Mouse (Mus musculus) heart, adult 2 months (tissue): ENCODE results near the gene Gpr137.

Source experiments
- CTCF ChIP-seq: fragments of 200-600 bp; IDR thresholded peaks from 2 replicates; pipeline ENCODE4 v1.8.1; 2022; ENCODE audit warnings: antibody characterized with exemption, mild to moderate bottlenecking, moderate library complexity
- POLR2A ChIP-seq: fragments of 200-500 bp; IDR thresholded peaks from 2 replicates; pipeline ENCODE4 v1.6.1; 2011; ENCODE audit warnings: mild to moderate bottlenecking, low read depth, low read length, control low read depth; ENCODE audit not compliant: insufficient read depth

DNA sequence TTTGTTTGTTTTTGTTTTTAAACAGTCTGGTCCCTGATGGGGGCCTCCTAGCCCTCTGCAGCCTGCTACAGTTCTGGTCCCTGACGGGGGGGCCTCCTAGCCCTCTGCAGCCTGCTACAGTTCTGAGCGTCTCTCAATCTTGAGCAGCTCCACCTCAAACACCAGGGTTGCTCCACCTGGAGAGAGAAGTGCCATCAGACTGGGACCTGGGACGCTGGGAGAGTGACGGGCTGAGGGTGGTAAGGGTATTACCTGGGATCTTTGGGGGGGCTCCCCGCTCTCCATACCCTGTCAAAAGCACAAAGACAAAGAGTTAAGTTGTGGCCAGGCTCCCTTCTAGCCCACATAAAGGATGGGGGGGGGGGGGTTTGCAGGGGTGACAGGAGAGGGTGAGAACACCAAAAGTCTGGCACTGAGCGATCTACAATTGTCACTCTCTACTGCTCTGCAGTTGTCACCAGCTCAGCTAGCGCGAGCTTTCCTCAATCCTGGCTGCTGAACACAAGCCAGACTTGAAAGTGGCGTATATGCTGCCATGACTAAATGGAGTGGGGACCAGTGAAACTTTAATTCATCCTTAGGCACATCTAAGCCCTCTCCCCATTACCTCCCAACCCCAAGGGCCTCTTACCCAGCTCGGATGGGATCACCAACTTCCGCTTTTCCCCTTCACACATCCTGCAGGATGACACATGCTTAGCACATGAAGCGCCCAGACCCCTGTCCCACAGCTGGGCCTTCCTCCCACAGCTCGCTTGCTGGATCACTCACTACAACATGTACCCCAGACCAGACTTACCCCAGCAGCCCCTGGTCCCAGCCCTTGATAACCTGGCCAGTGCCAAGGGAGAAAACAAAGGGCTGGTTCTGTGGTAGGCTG lies 35.7 kb upstream of the Gpr137 start:
- TF ChIP-seq CTCF (no peak), POLR2A (no peak)
